Mouse (Mus musculus): ENCODE measurements around the gene Olfr1434.

GRCm38 (mm10) chr19:12279554-12279953 is at the start of gene Olfr1434:
- TF ChIP-seq ZC3H11A (IDR thresholded peaks at IDR 0.05; ENCODE audit: borderline replicate concordance, low read depth, low read length) (no peak), ZNF384 (IDR thresholded peaks at IDR 0.05; ENCODE audit: low read depth, low read length) (no peak), CHD2 (IDR thresholded peaks at IDR 0.05; ENCODE audit: low read depth, low read length) (no peak), MAFK (IDR thresholded peaks at IDR 0.05; ENCODE audit: insufficient read depth, low read depth, low read length) (no peak), HCFC1 (IDR thresholded peaks at IDR 0.05; ENCODE audit: borderline replicate concordance, insufficient read depth, low read length) (no peak)
